Comparison of ENCODE assay signal across 8 mouse cellular contexts in the genomic region with DNA sequence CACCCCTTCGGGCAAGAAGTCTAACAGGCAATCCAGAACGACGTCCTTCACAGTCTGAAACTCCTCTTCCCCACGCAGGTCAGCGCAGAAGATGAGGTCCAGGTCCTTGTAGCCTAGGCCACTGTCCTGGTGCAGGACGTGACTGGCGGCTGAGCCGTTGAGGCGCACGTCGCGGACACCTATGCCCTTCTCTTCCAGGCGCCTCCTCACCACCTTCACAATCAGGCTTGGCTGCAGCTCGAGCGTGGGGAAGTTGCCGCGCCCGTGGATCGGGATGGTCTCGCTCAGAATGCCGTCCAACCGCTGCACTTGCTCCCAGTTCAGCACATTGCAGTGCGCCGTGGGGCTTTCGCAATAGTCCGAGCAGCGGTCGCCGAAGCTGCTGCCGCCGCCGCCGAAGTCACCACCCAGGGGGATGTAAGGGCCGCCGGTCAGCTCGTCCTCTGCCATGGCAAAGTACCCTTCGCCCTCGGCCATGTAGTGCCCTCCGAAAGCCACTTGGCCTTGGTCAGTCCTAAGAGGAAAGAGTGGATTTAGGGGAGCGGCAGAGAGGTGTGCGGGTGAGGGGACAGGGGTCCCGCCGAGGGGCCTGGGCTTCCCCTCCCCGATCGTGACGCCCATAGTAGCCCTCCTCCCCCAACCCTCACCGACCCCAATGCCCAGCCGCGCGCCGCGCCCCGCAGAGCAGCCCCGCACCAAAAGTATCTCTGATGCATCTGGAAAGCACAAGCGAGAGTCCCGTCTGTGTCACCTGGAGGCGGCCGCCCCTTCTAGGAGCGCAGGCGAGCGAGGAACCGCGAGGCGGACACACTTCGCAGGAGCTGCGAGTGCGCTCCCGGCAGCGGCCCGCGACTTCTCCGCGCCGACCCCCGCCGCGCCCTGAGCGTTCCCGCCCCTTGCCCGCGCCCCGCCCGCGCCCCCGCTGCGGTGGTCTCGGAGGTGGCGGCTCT. TPM values are rescaled to one million over a fixed set of nuclear protein-coding genes. Genes with fewer than 3 reads are reported as not detected.
DNase-seq lines count a peak whose midpoint lies in the region; ATAC-seq and TF ChIP-seq lines count a peak whose summit lies in the region.

No protein-coding gene starts in this region.

- H3K4me1 ChIP-seq in embryonic facial prominence, embryonic 13.5 days = peaks cover 21% of the 10 kb centered on the region
- peaks cover 8% of the 10 kb centered on the region for H3K4me1 ChIP-seq in heart, embryonic 12.5 days (replicated peaks)
- peaks cover 23% of the 10 kb centered on the region for H3K4me1 ChIP-seq in kidney, embryonic 15.5 days
- peaks cover 5% of the 10 kb centered on the region; the same call in 1 of the 2 replicates for H3K4me1 ChIP-seq in lung, embryonic 14.5 days (ENCODE audit: insufficient read depth)
- no peaks in the 10 kb centered on the region for H3K4me1 ChIP-seq in neural tube, embryonic 14.5 days (ENCODE audit: control insufficient read depth, insufficient read depth, low read length)

- DNase-seq in thymus, adult 18-20 months = peak; percentile 13 to 27
- no peak for DNase-seq in thymus, postnatal 0 days (ENCODE audit: low spot score)
- peak; percentile 75 for DNase-seq in lung, embryonic 14.5 days
- DNase-seq in thymus, postnatal 14 days = peak; percentile 20

- H3K27me3 ChIP-seq in embryonic facial prominence, embryonic 13.5 days = peaks cover 36% of the 10 kb centered on the region
- no peaks in the 10 kb centered on the region for H3K27me3 ChIP-seq in heart, embryonic 12.5 days (replicated peaks)
- H3K27me3 ChIP-seq in kidney, embryonic 15.5 days = peaks cover 31% of the 10 kb centered on the region
- no peaks in the 10 kb centered on the region; the same call in 1 of the 2 replicates for H3K27me3 ChIP-seq in lung, embryonic 14.5 days (ENCODE audit: insufficient read depth, low read length)
- 0 out of 2 replicates have a peak, but pooled peaks cover 3% of the 10 kb centered on the region for H3K27me3 ChIP-seq in neural tube, embryonic 14.5 days (ENCODE audit: control insufficient read depth, insufficient read depth, low read length)

- peak; percentile 57 for ATAC-seq in embryonic facial prominence, embryonic 13.5 days (ENCODE audit: insufficient number of reproducible peaks, insufficient read depth, low FRiP score, low TSS enrichment, low read depth)
- ATAC-seq in heart, embryonic 12.5 days (ENCODE audit: insufficient number of reproducible peaks, low FRiP score) = peak; percentile 49
- ATAC-seq in kidney, embryonic 15.5 days (replicated peaks; ENCODE audit: low FRiP score) = peak; percentile 68
- ATAC-seq in lung, embryonic 14.5 days (ENCODE audit: insufficient read depth) = peak; percentile 61
- peak; percentile 67 for ATAC-seq in neural tube, embryonic 14.5 days (ENCODE audit: low read depth)

- peak overlapping the region; percentile 71 for H3K9ac ChIP-seq in embryonic facial prominence, embryonic 13.5 days
- peak overlapping the region; percentile 76 for H3K9ac ChIP-seq in heart, embryonic 12.5 days
- H3K9ac ChIP-seq in kidney, embryonic 15.5 days = peak overlapping the region; percentile 46
- H3K9ac ChIP-seq in lung, embryonic 14.5 days = peak overlapping the region; percentile 48
- H3K9ac ChIP-seq in neural tube, embryonic 14.5 days (replicated peaks; ENCODE audit: low read depth, low read length) = peak overlapping the region; percentile 56

- H3K27ac ChIP-seq in embryonic facial prominence, embryonic 13.5 days = peak overlapping the region; percentile 12; the same call in 1 of the 2 replicates
- peak overlapping the region; percentile 79 for H3K27ac ChIP-seq in heart, embryonic 12.5 days (ENCODE audit: poor library complexity, severe bottlenecking)
- H3K27ac ChIP-seq in kidney, embryonic 15.5 days = peak overlapping the region; percentile 61; the same call in 1 of the 2 replicates
- H3K27ac ChIP-seq in lung, embryonic 14.5 days (ENCODE audit: low read depth) = peak overlapping the region; percentile 84
- H3K27ac ChIP-seq in neural tube, embryonic 14.5 days (ENCODE audit: low read depth, low read length) = peak overlapping the region; percentile 48

- H3K36me3 ChIP-seq in embryonic facial prominence, embryonic 13.5 days = no peaks in the 10 kb centered on the region; the same call in 1 of the 2 replicates
- 0 out of 2 replicates have a peak, but pooled peaks cover 6% of the 10 kb centered on the region for H3K36me3 ChIP-seq in heart, embryonic 12.5 days
- H3K36me3 ChIP-seq in kidney, embryonic 15.5 days = no peaks in the 10 kb centered on the region
- H3K36me3 ChIP-seq in lung, embryonic 14.5 days (ENCODE audit: insufficient read depth) = peaks cover 8% of the 10 kb centered on the region; the same call in 1 of the 2 replicates
- H3K36me3 ChIP-seq in neural tube, embryonic 14.5 days (ENCODE audit: control insufficient read depth, insufficient read depth, low read length) = no peaks in the 10 kb centered on the region

- H3K4me3 ChIP-seq in embryonic facial prominence, embryonic 13.5 days = peak overlapping the region; percentile 62
- H3K4me3 ChIP-seq in heart, embryonic 12.5 days = peak overlapping the region; percentile 64
- peak overlapping the region; percentile 68 for H3K4me3 ChIP-seq in kidney, embryonic 15.5 days (replicated peaks)
- H3K4me3 ChIP-seq in lung, embryonic 14.5 days (ENCODE audit: low read depth, low read length) = peak overlapping the region; percentile 65
- peak overlapping the region; percentile 61 for H3K4me3 ChIP-seq in neural tube, embryonic 14.5 days (ENCODE audit: low read depth, low read length)

- peak overlapping the region; percentile 89 for H3K4me2 ChIP-seq in embryonic facial prominence, embryonic 13.5 days
- H3K4me2 ChIP-seq in heart, embryonic 12.5 days = peak overlapping the region; percentile 87
- peak overlapping the region; percentile 94 for H3K4me2 ChIP-seq in kidney, embryonic 15.5 days
- H3K4me2 ChIP-seq in lung, embryonic 14.5 days = peak overlapping the region; percentile 70
- H3K4me2 ChIP-seq in neural tube, embryonic 14.5 days (ENCODE audit: low read depth, low read length) = peak overlapping the region; percentile 94

- WGBS in embryonic facial prominence, embryonic 13.5 days = under 1% methylated on average over 88 of the region's 88 CpGs
- WGBS in heart, embryonic 12.5 days = under 1% methylated on average over 74 of the region's 88 CpGs
- WGBS in kidney, embryonic 15.5 days = 1% methylated on average over 84 of the region's 88 CpGs
- under 1% methylated on average over 84 of the region's 88 CpGs for WGBS in lung, embryonic 14.5 days
- WGBS in neural tube, embryonic 14.5 days = under 1% methylated on average over 74 of the region's 88 CpGs

- H3K9me3 ChIP-seq in embryonic facial prominence, embryonic 13.5 days = no peaks in the 10 kb centered on the region
- H3K9me3 ChIP-seq in heart, embryonic 12.5 days (replicated peaks) = no peaks in the 10 kb centered on the region
- no peaks in the 10 kb centered on the region for H3K9me3 ChIP-seq in kidney, embryonic 15.5 days (replicated peaks)
- H3K9me3 ChIP-seq in lung, embryonic 14.5 days (ENCODE audit: low read depth, low read length) = no peaks in the 10 kb centered on the region
- H3K9me3 ChIP-seq in neural tube, embryonic 14.5 days (ENCODE audit: control insufficient read depth, low read length) = no peaks in the 10 kb centered on the region

- 0 out of 2 replicates have a peak, but pooled peaks have one; percentile 5 for TF ChIP-seq CTCF in lung, embryonic 14.5 days (IDR thresholded peaks at IDR 0.05; ENCODE audit: low read depth)

RNA-seq across cellular contexts. Expression of a gene that starts 0.6 kb away (rescaled TPM):
- 1.6 and 1.8 TPM in 2 replicates for polyA plus RNA-seq in thymus, postnatal 0 days (2015; fragmentation: Nextera tagmentation; extraction: Ambion mirVana)
- polyA plus RNA-seq in embryonic facial prominence, embryonic 13.5 days (2015; fragmentation: Nextera tagmentation; extraction: Ambion mirVana) = 9.4 and 10.5 TPM in 2 replicates
- polyA plus RNA-seq in heart, embryonic 12.5 days (2016; fragmentation: Nextera tagmentation; extraction: Ambion mirVana) = 9.8 and 10.2 TPM in 2 replicates
- 3.9 and 5.3 TPM in 2 replicates for polyA plus RNA-seq in kidney, embryonic 15.5 days (2015; fragmentation: Nextera tagmentation; extraction: Ambion mirVana)
- polyA plus RNA-seq in lung, embryonic 14.5 days (2014; fragmentation: Nextera tagmentation; extraction: Ambion mirVana) = 9.0 and 9.3 TPM in 2 replicates
- polyA plus RNA-seq in neural tube, embryonic 14.5 days (2014; fragmentation: Nextera tagmentation; extraction: Ambion mirVana) = 4.6 and 12.3 TPM in 2 replicates

RNA-seq across cellular contexts. Expression of a gene that starts 14.0 kb away (rescaled TPM):
- polyA plus RNA-seq in thymus, postnatal 0 days (2015; fragmentation: Nextera tagmentation; extraction: Ambion mirVana) = not detected in 2 replicates
- not detected in 2 replicates for polyA plus RNA-seq in embryonic facial prominence, embryonic 13.5 days (2015; fragmentation: Nextera tagmentation; extraction: Ambion mirVana)
- polyA plus RNA-seq in heart, embryonic 12.5 days (2016; fragmentation: Nextera tagmentation; extraction: Ambion mirVana) = not detected in 2 replicates
- polyA plus RNA-seq in kidney, embryonic 15.5 days (2015; fragmentation: Nextera tagmentation; extraction: Ambion mirVana) = not detected in 2 replicates
- polyA plus RNA-seq in lung, embryonic 14.5 days (2014; fragmentation: Nextera tagmentation; extraction: Ambion mirVana) = not detected in 2 replicates
- polyA plus RNA-seq in neural tube, embryonic 14.5 days (2014; fragmentation: Nextera tagmentation; extraction: Ambion mirVana) = not detected in 2 replicates

Comparison
In these comparisons a context has a peak if more than half of its experiments do, and no peak if none do; other contexts are left out.
1. H3K27ac ChIP-seq: peak in every context shown above with its lines; median percentile 84 in lung, embryonic 14.5 days; 79 in heart, embryonic 12.5 days; 61 in kidney, embryonic 15.5 days; 48 in neural tube, embryonic 14.5 days; 12 in embryonic facial prominence, embryonic 13.5 days.